Mouse (Mus musculus) ovary, postnatal 10 days (tissue): ENCODE data around the gene Cacna1c.

Source experiments
- DNase-seq: peaks from one replicate; pipeline ENCODE4 v3.0.0; 2022; ENCODE audit warnings: low spot score

Gene Cacna1c

GRCm38 (mm10) chr6:119196382-119197305 lies at the start of gene Cacna1c:
Cacna1c (minus strand) TSS chr6:119196418.
- no peak for DNase-seq

GRCm38 (mm10) chr6:119240871-119241705 lies 44.9 kb upstream of the Cacna1c start:
- no peak for DNase-seq

GRCm38 (mm10) chr6:119240256-119240655 lies 44.0 kb upstream of the Cacna1c start:
- DNase-seq = no peak

- no peak for DNase-seq
Measured at GRCm38 (mm10) chr6:119239341-119240005, 43.3 kb upstream of the Cacna1c start.

GRCm38 (mm10) chr6:119237427-119237989 lies 41.3 kb upstream of the Cacna1c start:
- no peak for DNase-seq

- DNase-seq = no peak
Measured at GRCm38 (mm10) chr6:119236241-119236640, 40.0 kb upstream of the Cacna1c start, which contains the start of gene Cacna2d4. Cacna2d4 (plus strand) TSS chr6:119236526.

GRCm38 (mm10) chr6:119235441-119235840 lies 39.2 kb upstream of the Cacna1c start:
- no peak for DNase-seq

- DNase-seq = no peak
Measured at GRCm38 (mm10) chr6:119233066-119233465, 36.8 kb upstream of the Cacna1c start.

GRCm38 (mm10) chr6:119228861-119229603 lies 32.8 kb upstream of the Cacna1c start:
- DNase-seq = no peak

- no peak for DNase-seq
Measured at GRCm38 (mm10) chr6:119227001-119227400, 30.8 kb upstream of the Cacna1c start.

GRCm38 (mm10) chr6:119225731-119226130 lies 29.5 kb upstream of the Cacna1c start:
- no peak for DNase-seq

GRCm38 (mm10) chr6:119225226-119225625 lies 29.0 kb upstream of the Cacna1c start:
- DNase-seq = no peak

- DNase-seq = no peak
Measured at GRCm38 (mm10) chr6:119224451-119225195, 28.4 kb upstream of the Cacna1c start.

- no peak for DNase-seq
Measured at GRCm38 (mm10) chr6:119220297-119220696, 24.1 kb upstream of the Cacna1c start.

- DNase-seq = no peak
Measured at GRCm38 (mm10) chr6:119219237-119219870, 23.1 kb upstream of the Cacna1c start.

GRCm38 (mm10) chr6:119218591-119218990 lies 22.4 kb upstream of the Cacna1c start:
- no peak for DNase-seq

GRCm38 (mm10) chr6:119217661-119218060 lies 21.4 kb upstream of the Cacna1c start:
- DNase-seq = no peak

GRCm38 (mm10) chr6:119215040-119215613 lies 18.9 kb upstream of the Cacna1c start:
- no peak for DNase-seq

- no peak for DNase-seq
Measured at GRCm38 (mm10) chr6:119214190-119214589, 18.0 kb upstream of the Cacna1c start.
